In genomic region chr19:6853903-6854302, GRCm38 (mm10) we compare ENCODE assay signal across 20 mouse cellular contexts. TPM values are rescaled to one million over a fixed set of nuclear protein-coding genes. Genes with fewer than 3 reads are reported as not detected.
DNase-seq lines count a peak whose midpoint lies in the region; ATAC-seq and TF ChIP-seq lines count a peak whose summit lies in the region.
"Had no signal": no experiment of that assay in that cellular context is flagged by ENCODE, and none has a peak within 500 bp of the region (broad histone marks: within the 10 kb centered on the region; RNA-seq: fewer than 3 reads in every experiment).

No protein-coding gene starts in this region.

- H3K36me3 ChIP-seq in embryonic facial prominence, embryonic 13.5 days = no peaks in the 10 kb centered on the region
- H3K36me3 ChIP-seq in embryonic facial prominence, embryonic 10.5 days (replicated peaks) = no peaks in the 10 kb centered on the region
- H3K36me3 ChIP-seq in intestine, postnatal 0 days (ENCODE audit: control insufficient read depth, insufficient read depth) = no peaks in the 10 kb centered on the region
- H3K36me3 ChIP-seq in intestine, embryonic 16.5 days (ENCODE audit: control insufficient read depth, insufficient read depth, low read length) = no peaks in the 10 kb centered on the region
- no peaks in the 10 kb centered on the region for H3K36me3 ChIP-seq in liver, adult 2 months (ENCODE audit: control insufficient read depth, insufficient read depth, low read length)
- H3K36me3 ChIP-seq in liver, embryonic 11.5 days (ENCODE audit: control insufficient read depth, insufficient read depth, low read length) = no peaks in the 10 kb centered on the region
- H3K36me3 ChIP-seq in liver, postnatal 0 days (replicated peaks; ENCODE audit: insufficient read depth, low read length) = no peaks in the 10 kb centered on the region
- H3K36me3 ChIP-seq in forebrain, embryonic 16.5 days (ENCODE audit: control insufficient read depth, insufficient read depth) = no peaks in the 10 kb centered on the region
- H3K36me3 ChIP-seq: heart, embryonic 10.5 days; hindbrain, embryonic 10.5 days; midbrain, embryonic 13.5 days had no signal

- no peak for DNase-seq in embryonic facial prominence, embryonic 10.5 days (ENCODE audit: low spot score)
- no peak for DNase-seq in liver, adult 2 months (ENCODE audit: extremely low read depth, low read depth, low spot score)
- no peak for DNase-seq in liver, embryonic 11.5 days (ENCODE audit: low spot score)
- no peak for DNase-seq in liver, postnatal 0 days
- DNase-seq: adrenal gland, postnatal 36 days; cerebellum, adult 11 months; cerebellum, postnatal 36 days; kidney, adult 18-20 months; kidney, postnatal 25 days; lung, adult 2 months; thymus, postnatal 25 days had no signal

- H3K79me2 ChIP-seq in liver, adult 2 months (ENCODE audit: control insufficient read depth, insufficient read depth, low read length) = no peaks in the 10 kb centered on the region

- peaks cover 42% of the 10 kb centered on the region for H3K27me3 ChIP-seq in embryonic facial prominence, embryonic 13.5 days
- H3K27me3 ChIP-seq in embryonic facial prominence, embryonic 10.5 days (replicated peaks; ENCODE audit: low read depth, poor library complexity, severe bottlenecking) = peaks cover 74% of the 10 kb centered on the region
- H3K27me3 ChIP-seq in intestine, postnatal 0 days (replicated peaks; ENCODE audit: control insufficient read depth, insufficient read depth, low read length) = peaks cover 16% of the 10 kb centered on the region
- peaks cover 15% of the 10 kb centered on the region for H3K27me3 ChIP-seq in intestine, embryonic 16.5 days (replicated peaks; ENCODE audit: control insufficient read depth, insufficient read depth, low read length)
- H3K27me3 ChIP-seq in liver, adult 2 months (ENCODE audit: control insufficient read depth, insufficient read depth, low read length) = no peaks in the 10 kb centered on the region
- peaks cover 15% of the 10 kb centered on the region for H3K27me3 ChIP-seq in liver, embryonic 11.5 days (replicated peaks; ENCODE audit: control insufficient read depth, insufficient read depth, low read length)
- H3K27me3 ChIP-seq in liver, postnatal 0 days (ENCODE audit: insufficient read depth, low read length) = no peaks in the 10 kb centered on the region
- peaks cover 7% of the 10 kb centered on the region; the same call in 1 of the 2 replicates for H3K27me3 ChIP-seq in forebrain, embryonic 16.5 days (replicated peaks; ENCODE audit: control insufficient read depth, insufficient read depth, low read length)
- H3K27me3 ChIP-seq: megakaryocyte, embryonic 14.5 days; Patski had no signal

- WGBS in embryonic facial prominence, embryonic 13.5 days = 74% methylated on average over 8 of the region's 8 CpGs
- WGBS in embryonic facial prominence, embryonic 10.5 days = 73% methylated on average over 8 of the region's 8 CpGs
- 74% methylated on average over 8 of the region's 8 CpGs for WGBS in intestine, postnatal 0 days
- 72% methylated on average over 8 of the region's 8 CpGs for WGBS in intestine, embryonic 16.5 days
- 74% methylated on average over 8 of the region's 8 CpGs for WGBS in liver, adult 2 months
- WGBS in liver, embryonic 11.5 days = 81% methylated on average over 8 of the region's 8 CpGs
- WGBS in liver, postnatal 0 days (ENCODE audit: insufficient replicate concordance) = 72% methylated on average over 8 of the region's 8 CpGs
- 79% methylated on average over 8 of the region's 8 CpGs for WGBS in forebrain, embryonic 16.5 days

- ATAC-seq in embryonic facial prominence, embryonic 13.5 days (ENCODE audit: insufficient number of reproducible peaks, insufficient read depth, low FRiP score, low TSS enrichment, low read depth) = no peak
- no peak for ATAC-seq in intestine, postnatal 0 days
- ATAC-seq in intestine, embryonic 16.5 days = no peak
- no peak for ATAC-seq in liver, embryonic 11.5 days (replicated peaks; ENCODE audit: low FRiP score)
- no peak for ATAC-seq in liver, postnatal 0 days
- ATAC-seq in forebrain, embryonic 16.5 days = no peak
- ATAC-seq: midbrain, embryonic 13.5 days; Patski had no signal

- TF ChIP-seq EP300 in liver, postnatal 0 days (IDR thresholded peaks at IDR 0.05; ENCODE audit: low read depth) = no peak

- H3K27ac ChIP-seq in embryonic facial prominence, embryonic 13.5 days = no peak overlapping the region
- no peak overlapping the region for H3K27ac ChIP-seq in embryonic facial prominence, embryonic 10.5 days (replicated peaks)
- H3K27ac ChIP-seq in intestine, postnatal 0 days (ENCODE audit: low read depth, low read length) = no peak overlapping the region
- no peak overlapping the region for H3K27ac ChIP-seq in intestine, embryonic 16.5 days (ENCODE audit: low read length)
- H3K27ac ChIP-seq in liver, adult 2 months (replicated peaks; ENCODE audit: insufficient read depth, low read depth, low read length) = no peak overlapping the region
- no peak overlapping the region for H3K27ac ChIP-seq in liver, embryonic 11.5 days (ENCODE audit: low read depth, low read length)
- H3K27ac ChIP-seq in liver, postnatal 0 days (ENCODE audit: low read depth) = no peak overlapping the region
- H3K27ac ChIP-seq in forebrain, embryonic 16.5 days (ENCODE audit: low read length) = no peak overlapping the region
- H3K27ac ChIP-seq: heart, embryonic 10.5 days; hindbrain, embryonic 10.5 days; midbrain, embryonic 13.5 days had no signal

- H3K9me3 ChIP-seq in embryonic facial prominence, embryonic 13.5 days = no peaks in the 10 kb centered on the region
- no peaks in the 10 kb centered on the region for H3K9me3 ChIP-seq in embryonic facial prominence, embryonic 10.5 days
- no peaks in the 10 kb centered on the region for H3K9me3 ChIP-seq in intestine, postnatal 0 days (ENCODE audit: control insufficient read depth)
- H3K9me3 ChIP-seq in intestine, embryonic 16.5 days (ENCODE audit: control insufficient read depth, low read length) = no peaks in the 10 kb centered on the region
- H3K9me3 ChIP-seq in liver, embryonic 11.5 days (ENCODE audit: control insufficient read depth, low read length) = no peaks in the 10 kb centered on the region
- H3K9me3 ChIP-seq in liver, postnatal 0 days (ENCODE audit: low read length) = no peaks in the 10 kb centered on the region
- H3K9me3 ChIP-seq in forebrain, embryonic 16.5 days (ENCODE audit: control insufficient read depth, low read length) = no peaks in the 10 kb centered on the region
- H3K9me3 ChIP-seq: heart, embryonic 10.5 days; hindbrain, embryonic 10.5 days; megakaryocyte, embryonic 14.5 days; midbrain, embryonic 13.5 days had no signal

- 0 out of 2 replicates have a peak overlapping the region, but pooled peaks have one; percentile 16 for H3K9ac ChIP-seq in embryonic facial prominence, embryonic 13.5 days
- H3K9ac ChIP-seq in intestine, postnatal 0 days (ENCODE audit: low read depth, low read length) = no peak overlapping the region
- H3K9ac ChIP-seq in intestine, embryonic 16.5 days (ENCODE audit: low read depth, low read length) = no peak overlapping the region
- H3K9ac ChIP-seq in liver, adult 2 months (ENCODE audit: low read depth, low read length) = no peak overlapping the region
- no peak overlapping the region for H3K9ac ChIP-seq in liver, embryonic 11.5 days (ENCODE audit: low read depth, low read length)
- H3K9ac ChIP-seq in liver, postnatal 0 days (replicated peaks) = no peak overlapping the region
- H3K9ac ChIP-seq in forebrain, embryonic 16.5 days (replicated peaks; ENCODE audit: low read depth, low read length) = no peak overlapping the region
- H3K9ac ChIP-seq: midbrain, embryonic 13.5 days had no signal

- no peak for TF ChIP-seq POLR2A in liver, adult 2 months (IDR thresholded peaks at IDR 0.05; ENCODE audit: extremely low read depth, insufficient read depth, low read length)

- no peak overlapping the region for H3K4me2 ChIP-seq in embryonic facial prominence, embryonic 13.5 days
- H3K4me2 ChIP-seq in intestine, postnatal 0 days (replicated peaks; ENCODE audit: low read depth) = no peak overlapping the region
- no peak overlapping the region for H3K4me2 ChIP-seq in intestine, embryonic 16.5 days (ENCODE audit: low read depth, low read length)
- H3K4me2 ChIP-seq in liver, embryonic 11.5 days = no peak overlapping the region
- H3K4me2 ChIP-seq in liver, postnatal 0 days (ENCODE audit: low read depth, low read length) = no peak overlapping the region
- H3K4me2 ChIP-seq in forebrain, embryonic 16.5 days (ENCODE audit: low read length) = no peak overlapping the region
- H3K4me2 ChIP-seq: midbrain, embryonic 13.5 days had no signal

- peaks cover 8% of the 10 kb centered on the region for H3K4me1 ChIP-seq in embryonic facial prominence, embryonic 13.5 days
- peaks cover 41% of the 10 kb centered on the region for H3K4me1 ChIP-seq in embryonic facial prominence, embryonic 10.5 days
- H3K4me1 ChIP-seq in intestine, postnatal 0 days (replicated peaks; ENCODE audit: control insufficient read depth, insufficient read depth, low read length) = peaks cover 11% of the 10 kb centered on the region
- peaks cover 14% of the 10 kb centered on the region for H3K4me1 ChIP-seq in intestine, embryonic 16.5 days (ENCODE audit: control insufficient read depth, insufficient read depth, low read length)
- peaks cover 3% of the 10 kb centered on the region; the same call in 1 of the 2 replicates for H3K4me1 ChIP-seq in liver, adult 2 months (ENCODE audit: control insufficient read depth, insufficient read depth, low read length)
- H3K4me1 ChIP-seq in liver, embryonic 11.5 days (replicated peaks; ENCODE audit: control insufficient read depth, insufficient read depth, low read length) = peaks cover 20% of the 10 kb centered on the region
- H3K4me1 ChIP-seq in liver, postnatal 0 days (ENCODE audit: insufficient read depth) = peaks cover 21% of the 10 kb centered on the region
- H3K4me1 ChIP-seq in forebrain, embryonic 16.5 days (replicated peaks; ENCODE audit: control insufficient read depth, insufficient read depth, low read length) = peaks cover 6% of the 10 kb centered on the region

- H3K4me3 ChIP-seq in embryonic facial prominence, embryonic 13.5 days = no peak overlapping the region
- no peak overlapping the region for H3K4me3 ChIP-seq in embryonic facial prominence, embryonic 10.5 days
- H3K4me3 ChIP-seq in intestine, postnatal 0 days (ENCODE audit: low read depth, low read length) = no peak overlapping the region
- H3K4me3 ChIP-seq in intestine, embryonic 16.5 days (ENCODE audit: low read length) = no peak overlapping the region
- H3K4me3 ChIP-seq in liver, adult 2 months (ENCODE audit: insufficient read depth, low read depth, low read length) = no peak overlapping the region
- no peak overlapping the region for H3K4me3 ChIP-seq in liver, embryonic 11.5 days (ENCODE audit: low read depth, low read length)
- H3K4me3 ChIP-seq in liver, postnatal 0 days (ENCODE audit: low read depth, low read length) = no peak overlapping the region
- no peak overlapping the region for H3K4me3 ChIP-seq in forebrain, embryonic 16.5 days (replicated peaks; ENCODE audit: low read length)
- H3K4me3 ChIP-seq: hindbrain, embryonic 10.5 days; megakaryocyte, embryonic 14.5 days; midbrain, embryonic 13.5 days had no signal

- peak; percentile 55 for TF ChIP-seq CTCF in intestine, postnatal 0 days (IDR thresholded peaks at IDR 0.05; ENCODE audit: low read depth)
- peak; percentile 44 for TF ChIP-seq CTCF in liver, adult 2 months (IDR thresholded peaks at IDR 0.05; ENCODE audit: low read depth, low read length)
- peak; percentile 22; the same call in 1 of the 2 replicates for TF ChIP-seq CTCF in liver, postnatal 0 days (IDR thresholded peaks at IDR 0.05; ENCODE audit: low read depth)

RNA-seq across cellular contexts. Expression of gene Ccdc88b, which starts 4.1 kb away (rescaled TPM):
- polyA plus RNA-seq in embryonic facial prominence, embryonic 13.5 days (2015; fragmentation: Nextera tagmentation; extraction: Ambion mirVana) = 0.25 and 0.88 TPM in 2 replicates
- 0.62 and 0.67 TPM in 2 replicates for polyA plus RNA-seq in embryonic facial prominence, embryonic 10.5 days (2016; fragmentation: Nextera tagmentation; extraction: Ambion mirVana)
- polyA plus RNA-seq in intestine, postnatal 0 days (2015; fragmentation: Nextera tagmentation; extraction: Ambion mirVana) = 1.4 and 1.7 TPM in 2 replicates
- polyA plus RNA-seq in intestine, embryonic 16.5 days (2015; fragmentation: Nextera tagmentation; extraction: Ambion mirVana) = 1.1 and 1.3 TPM in 2 replicates
- total RNA-seq in liver, adult 2 months (2014; rRNA removed) = 0.60 and 1.4 TPM in 2 replicates
- 1.9 TPM in 2 replicates for polyA plus RNA-seq in liver, adult 2 months (2012; rRNA removed)
- polyA plus RNA-seq in liver, embryonic 11.5 days (2014; fragmentation: Nextera tagmentation; extraction: Ambion mirVana) = 2.8 and 4.4 TPM in 2 replicates
- 2.6 and 2.8 TPM in 2 replicates for polyA plus RNA-seq in liver, postnatal 0 days (2015; fragmentation: Nextera tagmentation; extraction: Ambion mirVana)
- polyA plus RNA-seq in forebrain, embryonic 16.5 days (2015; fragmentation: Nextera tagmentation; extraction: Ambion mirVana) = 0.68 and 1.1 TPM in 2 replicates

RNA-seq across cellular contexts. Expression of gene Rps6ka4, which starts 13.5 kb away (rescaled TPM):
- 20.9 and 24.3 TPM in 2 replicates for polyA plus RNA-seq in embryonic facial prominence, embryonic 13.5 days (2015; fragmentation: Nextera tagmentation; extraction: Ambion mirVana)
- polyA plus RNA-seq in embryonic facial prominence, embryonic 10.5 days (2016; fragmentation: Nextera tagmentation; extraction: Ambion mirVana) = 5.3 and 7.0 TPM in 2 replicates
- 15.7 and 16.7 TPM in 2 replicates for polyA plus RNA-seq in intestine, postnatal 0 days (2015; fragmentation: Nextera tagmentation; extraction: Ambion mirVana)
- polyA plus RNA-seq in intestine, embryonic 16.5 days (2015; fragmentation: Nextera tagmentation; extraction: Ambion mirVana) = 20.5 and 20.7 TPM in 2 replicates
- 3.9 and 5.8 TPM in 2 replicates for total RNA-seq in liver, adult 2 months (2014; rRNA removed)
- 7.8 and 8.4 TPM in 2 replicates for polyA plus RNA-seq in liver, adult 2 months (2012; rRNA removed)
- polyA plus RNA-seq in liver, embryonic 11.5 days (2014; fragmentation: Nextera tagmentation; extraction: Ambion mirVana) = 11.5 and 12.6 TPM in 2 replicates
- polyA plus RNA-seq in liver, postnatal 0 days (2015; fragmentation: Nextera tagmentation; extraction: Ambion mirVana) = 4.2 and 5.2 TPM in 2 replicates
- 9.4 and 9.7 TPM in 2 replicates for polyA plus RNA-seq in forebrain, embryonic 16.5 days (2015; fragmentation: Nextera tagmentation; extraction: Ambion mirVana)

RNA-seq across cellular contexts. Expression of gene Trmt112, which starts 55.6 kb away (rescaled TPM):
- 176 and 194 TPM in 2 replicates for polyA plus RNA-seq in embryonic facial prominence, embryonic 13.5 days (2015; fragmentation: Nextera tagmentation; extraction: Ambion mirVana)
- 150 and 168 TPM in 2 replicates for polyA plus RNA-seq in embryonic facial prominence, embryonic 10.5 days (2016; fragmentation: Nextera tagmentation; extraction: Ambion mirVana)
- polyA plus RNA-seq in intestine, postnatal 0 days (2015; fragmentation: Nextera tagmentation; extraction: Ambion mirVana) = 52.0 and 54.4 TPM in 2 replicates
- 97.6 and 111 TPM in 2 replicates for polyA plus RNA-seq in intestine, embryonic 16.5 days (2015; fragmentation: Nextera tagmentation; extraction: Ambion mirVana)
- total RNA-seq in liver, adult 2 months (2014; rRNA removed) = 30.7 and 43.6 TPM in 2 replicates
- 89.7 and 101 TPM in 2 replicates for polyA plus RNA-seq in liver, adult 2 months (2012; rRNA removed)
- 167 and 169 TPM in 2 replicates for polyA plus RNA-seq in liver, embryonic 11.5 days (2014; fragmentation: Nextera tagmentation; extraction: Ambion mirVana)
- polyA plus RNA-seq in liver, postnatal 0 days (2015; fragmentation: Nextera tagmentation; extraction: Ambion mirVana) = 67.1 and 68.6 TPM in 2 replicates
- polyA plus RNA-seq in forebrain, embryonic 16.5 days (2015; fragmentation: Nextera tagmentation; extraction: Ambion mirVana) = 104 and 116 TPM in 2 replicates

RNA-seq across cellular contexts. Expression of gene Prdx5, which starts 56.0 kb away (rescaled TPM):
- 239 and 251 TPM in 2 replicates for polyA plus RNA-seq in embryonic facial prominence, embryonic 13.5 days (2015; fragmentation: Nextera tagmentation; extraction: Ambion mirVana)
- 137 and 140 TPM in 2 replicates for polyA plus RNA-seq in embryonic facial prominence, embryonic 10.5 days (2016; fragmentation: Nextera tagmentation; extraction: Ambion mirVana)
- 910 and 912 TPM in 2 replicates for polyA plus RNA-seq in intestine, postnatal 0 days (2015; fragmentation: Nextera tagmentation; extraction: Ambion mirVana)
- 234 and 241 TPM in 2 replicates for polyA plus RNA-seq in intestine, embryonic 16.5 days (2015; fragmentation: Nextera tagmentation; extraction: Ambion mirVana)
- 403 and 615 TPM in 2 replicates for total RNA-seq in liver, adult 2 months (2014; rRNA removed)
- polyA plus RNA-seq in liver, adult 2 months (2012; rRNA removed) = 364 and 379 TPM in 2 replicates
- polyA plus RNA-seq in liver, embryonic 11.5 days (2014; fragmentation: Nextera tagmentation; extraction: Ambion mirVana) = 106 and 117 TPM in 2 replicates
- 371 and 389 TPM in 2 replicates for polyA plus RNA-seq in liver, postnatal 0 days (2015; fragmentation: Nextera tagmentation; extraction: Ambion mirVana)
- 244 and 272 TPM in 2 replicates for polyA plus RNA-seq in forebrain, embryonic 16.5 days (2015; fragmentation: Nextera tagmentation; extraction: Ambion mirVana)
